Mouse (Mus musculus) embryonic fibroblast, embryonic 13.5 days (primary cell): Measurements from ENCODE around the gene Pla2g1b.

Source experiments
- CTCF ChIP-seq: IDR thresholded peaks from 2 replicates; pipeline ENCODE4 v1.5.1; 2011; ENCODE audit warnings: mild to moderate bottlenecking, control low read depth, low read length, moderate library complexity, borderline replicate concordance; ENCODE audit not compliant: insufficient read depth
- POLR2A ChIP-seq: IDR thresholded peaks from 2 replicates; pipeline ENCODE4 v1.6.1; 2011; ENCODE audit warnings: low read depth, mild to moderate bottlenecking, control low read depth, low read length, moderate library complexity

DNA sequence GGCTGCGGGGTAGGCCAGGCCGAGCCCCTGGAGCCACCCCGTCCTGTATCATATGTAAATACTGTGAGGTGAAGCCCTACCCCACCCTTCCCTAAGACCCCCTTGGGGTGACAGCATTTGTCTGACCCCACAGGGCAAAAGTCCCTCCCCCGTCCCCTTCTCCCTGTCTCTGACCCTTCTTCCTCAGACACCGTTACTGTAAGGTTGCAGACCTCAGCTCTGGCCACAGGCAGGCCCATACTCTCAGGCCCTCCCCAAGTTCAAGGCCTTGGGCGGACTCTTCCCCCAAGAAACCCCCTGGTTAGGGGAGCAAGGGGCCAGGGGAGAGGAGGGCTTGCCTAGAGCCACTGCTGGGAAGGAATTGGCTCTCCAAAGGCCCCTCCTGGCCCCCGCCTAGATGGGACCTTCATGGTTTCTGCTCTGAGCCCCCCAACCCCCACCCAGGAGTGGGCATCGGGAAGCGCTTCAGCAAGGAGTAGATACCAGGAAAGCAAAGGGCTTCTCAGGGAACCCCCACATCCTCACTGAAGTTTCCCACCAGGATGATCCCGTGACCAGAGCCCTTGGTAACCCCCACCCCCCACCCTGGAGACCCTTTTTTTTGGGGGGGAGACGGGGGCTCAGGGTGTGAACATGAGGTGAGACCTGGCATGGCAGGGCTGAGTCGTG is 11.5 kb upstream of the Pla2g1b start:
- TF ChIP-seq CTCF (no peak), POLR2A (no peak)
